Mouse (Mus musculus) left cerebral cortex, adult 2 months (tissue): ENCODE measurements around the gene Cideb. TPM values are rescaled to one million over a fixed set of nuclear protein-coding genes. Genes with fewer than 3 reads are reported as not detected.

Experiments
- DNase-seq, 2 experiments: peaks; one replicate each; pipeline ENCODE4 v3.0.0; 2021 to 2022; ENCODE audit warnings: low spot score in 2 of 2, mixed read lengths in 1 of 2; ENCODE audit errors: extremely low spot score in 1 of 2
- H3K27ac ChIP-seq: fragments of 200-600 bp; 2 replicates; pipeline ENCODE4 v1.8.1; 2022
- H3K4me3 ChIP-seq: fragments of 200-600 bp; 2 replicates; pipeline ENCODE4 v1.8.1; 2022
- CTCF ChIP-seq: fragments of 200-600 bp; IDR thresholded peaks from 2 replicates; pipeline ENCODE4 v1.8.1; 2022; ENCODE audit warnings: antibody characterized with exemption, mild to moderate bottlenecking, moderate library complexity
- intact Hi-C: fragments of 180-260 bp; cut with DNase I; formaldehyde crosslinking; loops from one replicate; pipeline ENCODE4 v1.15.1; 2025
- total RNA-seq, 2 experiments: library from RNA; stranded (reverse); gene quantifications; 2 replicates each; pipeline ENCODE4 v1.2.3; 2021

Gene Cideb
- total RNA-seq, 2 experiments from 2014 or later = 2.5 to 2.7 TPM

GRCm38 (mm10) chr14:55719737-55720136 lies 38.5 kb downstream of the Cideb start:
- DNase-seq = peak in 1 of 2 experiments; percentile 22
- no peak for TF ChIP-seq CTCF
- no peak overlapping the region for H3K27ac ChIP-seq
- H3K4me3 ChIP-seq = no peak overlapping the region
- intact Hi-C loops = no loop called here

- intact Hi-C loops = no loop called here
- no peak for TF ChIP-seq CTCF
- no peak for DNase-seq
Measured at GRCm38 (mm10) chr14:55716884-55717283, 41.4 kb downstream of the Cideb start.

GRCm38 (mm10) chr14:55716271-55716670 lies 42.0 kb downstream of the Cideb start:
- H3K27ac ChIP-seq = no peak overlapping the region
- no peak for DNase-seq
- no peak for TF ChIP-seq CTCF
- no peak overlapping the region for H3K4me3 ChIP-seq
- intact Hi-C loops = no loop called here

More at GRCm38 (mm10) chr14:55716884-55717283, 41.4 kb downstream of the Cideb start:
- Histone ChIP-seq H3K27ac (no peak overlapping the region), H3K4me3 (no peak overlapping the region)

- Histone ChIP-seq H3K27ac (no peak overlapping the region), H3K4me3 (no peak overlapping the region)
- no peak for TF ChIP-seq CTCF
- intact Hi-C loops = no loop called here
- no peak for DNase-seq
Measured at GRCm38 (mm10) chr14:55714893-55715292, 43.4 kb downstream of the Cideb start.

GRCm38 (mm10) chr14:55713729-55714122 lies 44.5 kb downstream of the Cideb start, which contains the start of gene Tgm1:
Tgm1 (minus strand) TSS chr14:55713926.
- Histone ChIP-seq H3K4me3 (no peak within 1 kb of the TSS), H3K27ac (no peak within 1 kb of the TSS)
- intact Hi-C loops = no loop called here
- no peak for DNase-seq
- no peak for TF ChIP-seq CTCF

GRCm38 (mm10) chr14:55713007-55713728 lies 45.1 kb downstream of the Cideb start:
- no peak for TF ChIP-seq CTCF
- DNase-seq = no peak
- no peak overlapping the region for H3K4me3 ChIP-seq
- intact Hi-C loops = no loop called here
- H3K27ac ChIP-seq = no peak overlapping the region

GRCm38 (mm10) chr14:55711786-55712185 lies 46.5 kb downstream of the Cideb start:
- intact Hi-C loops = no loop called here

GRCm38 (mm10) chr14:55709509-55709908 lies 48.7 kb downstream of the Cideb start:
- no peak for TF ChIP-seq CTCF
- Histone ChIP-seq H3K4me3 (no peak overlapping the region), H3K27ac (no peak overlapping the region)
- intact Hi-C loops = no loop called here
- DNase-seq = no peak

More at GRCm38 (mm10) chr14:55711786-55712185, 46.5 kb downstream of the Cideb start:
- DNase-seq = no peak
- TF ChIP-seq CTCF = no peak; the same call in 1 of the 2 replicates
- Histone ChIP-seq H3K27ac (no peak overlapping the region), H3K4me3 (no peak overlapping the region)

GRCm38 (mm10) chr14:55707397-55707796 lies 50.9 kb downstream of the Cideb start:
- intact Hi-C loops = no loop called here
- Histone ChIP-seq H3K4me3 (no peak overlapping the region), H3K27ac (no peak overlapping the region)
- no peak for DNase-seq
- no peak for TF ChIP-seq CTCF

- DNase-seq = no peak
- no peak overlapping the region for H3K4me3 ChIP-seq
- TF ChIP-seq CTCF = no peak
- no peak overlapping the region for H3K27ac ChIP-seq
- intact Hi-C loops = no loop called here
Measured at GRCm38 (mm10) chr14:55706051-55706600, 52.1 kb downstream of the Cideb start.

Other genes starting within 250 kb of the Cideb start
- 100 to 1,000 TPM; 209 to 225 TPM for gene Cpne6, start 248.0 kb downstream of the Cideb start, total RNA-seq
- under 1 TPM; 0.29 to 0.84 TPM for gene Nrl, start 233.5 kb downstream of the Cideb start, total RNA-seq
- 10 to 100 TPM; 31.1 to 36.0 TPM for gene Pck2, start 218.2 kb downstream of the Cideb start, total RNA-seq
- 10 to 100 TPM; 76.8 to 80.8 TPM for gene Dcaf11, start 198.5 kb downstream of the Cideb start, total RNA-seq
- gene A730061H03Rik, start 198.1 kb downstream of the Cideb start, total RNA-seq = 1 to 10 TPM in 1 of 2 experiments, under 1 TPM in 1; 0.86 to 1.8 TPM
- gene Fitm1, start 182.8 kb downstream of the Cideb start, total RNA-seq = not detected
- 10 to 100 TPM; 46.8 to 51.6 TPM for gene Psme1, start 180.3 kb downstream of the Cideb start, total RNA-seq
- gene Emc9, start 173.2 kb downstream of the Cideb start, total RNA-seq = 10 to 100 TPM; 49.8 to 50.3 TPM
- 10 to 100 TPM; 46.0 to 60.3 TPM for gene Psme2, start 167.3 kb downstream of the Cideb start, total RNA-seq
- 10 to 100 TPM; 40.9 to 43.4 TPM for gene Rnf31, start 166.8 kb downstream of the Cideb start, total RNA-seq
- gene Irf9, start 154.9 kb downstream of the Cideb start, total RNA-seq = 10 to 100 TPM; 13.0 to 16.4 TPM
- 1 to 10 TPM; 2.7 to 2.8 TPM for gene Rec8, start 140.4 kb downstream of the Cideb start, total RNA-seq
- 100 to 1,000 TPM; 118 to 130 TPM for gene Ipo4, start 122.5 kb downstream of the Cideb start, total RNA-seq
- gene Gm49378, start 120.6 kb downstream of the Cideb start, total RNA-seq = 1 to 10 TPM; 3.5 to 6.1 TPM
- gene Tm9sf1, start 114.7 kb downstream of the Cideb start, total RNA-seq = 10 to 100 TPM; 37.8 to 41.0 TPM
- gene Tssk4, start 108.3 kb downstream of the Cideb start, total RNA-seq = 1 to 10 TPM in 1 of 2 experiments, under 1 TPM in 1; 0.91 to 1.2 TPM
- 10 to 100 TPM; 40.6 to 41.6 TPM for gene Mdp1, start 98.0 kb downstream of the Cideb start, total RNA-seq
- gene Gmpr2, start 86.5 kb downstream of the Cideb start, total RNA-seq = 10 to 100 TPM; 21.1 to 23.2 TPM
- 100 to 1,000 TPM; 294 to 309 TPM for gene Nedd8, start 86.3 kb downstream of the Cideb start, total RNA-seq
- gene Tinf2, start 76.6 kb downstream of the Cideb start, total RNA-seq = 10 to 100 TPM; 14.1 to 16.3 TPM
- gene Tgm1, start 44.5 kb downstream of the Cideb start, total RNA-seq = not detected
- gene Rabggta, start 36.2 kb downstream of the Cideb start, total RNA-seq = 10 to 100 TPM; 50.2 to 51.3 TPM
- 10 to 100 TPM; 76.5 to 88.8 TPM for gene Dhrs1, start 12.8 kb downstream of the Cideb start, total RNA-seq
- 10 to 100 TPM in 1 of 2 experiments, 1 to 10 TPM in 1; 9.6 to 12.9 TPM for gene Nop9, start 12.8 kb downstream of the Cideb start, total RNA-seq
- under 1 TPM; 0.33 to 0.38 TPM for gene Ltb4r2, start 3.0 kb upstream of the Cideb start, total RNA-seq
- gene Ltb4r1, start 7.5 kb upstream of the Cideb start, total RNA-seq = under 1 TPM; 0.33 to 0.50 TPM
- gene Adcy4, start 25.6 kb upstream of the Cideb start, total RNA-seq = 1 to 10 TPM; 3.0 to 6.3 TPM
- gene Ripk3, start 30.4 kb upstream of the Cideb start, total RNA-seq = 1 to 10 TPM; 1.2 to 1.3 TPM
- 1 to 10 TPM; 1.1 to 2.6 TPM for gene Nfatc4, start 64.7 kb upstream of the Cideb start, total RNA-seq
- 1 to 10 TPM; 6.4 to 8.4 TPM for gene Nynrin, start 95.6 kb upstream of the Cideb start, total RNA-seq
- under 1 TPM; 0.20 to 0.26 TPM for gene Cbln3, start 125.9 kb upstream of the Cideb start, total RNA-seq
- 10 to 100 TPM; 11.9 to 12.0 TPM for gene Khnyn, start 126.5 kb upstream of the Cideb start, total RNA-seq
- gene Sdr39u1, start 141.8 kb upstream of the Cideb start, total RNA-seq = 10 to 100 TPM; 91.3 to 96.9 TPM
- gene Cma1, start 186.2 kb upstream of the Cideb start, total RNA-seq = not detected
- gene Cma2, start 192.5 kb upstream of the Cideb start, total RNA-seq = not detected